Mouse (Mus musculus) megakaryocyte progenitor cell, adult 5-6 weeks (primary cell): ENCODE data around the gene Tecta. TPM values are rescaled to one million over a fixed set of nuclear protein-coding genes. Genes with fewer than 3 reads are reported as not detected.
A peak's percentile ranks its signal among the peaks of the same experiment; 100 is the strongest.

Source experiments
- ATAC-seq: replicated peaks from 2 replicates; pipeline ENCODE4 v1.8.0; 2016; ENCODE audit warnings: mild to moderate bottlenecking, moderate TSS enrichment, inconsistent platforms; ENCODE audit not compliant: poor library complexity
- total RNA-seq, 2 experiments: library from RNA; stranded (forward) in 1 of 2; stranded (reverse) in 1 of 2; fragments of 157-497, 149-512 nt in 1 of 2; fragments of 200-1000 nt in 1 of 2; gene quantifications; 2 replicates each; pipeline versions ENCODE4 v1.2.3 to v1.2.4; 2015 to 2017

Gene Tecta
- total RNA-seq, 2 experiments from 2014 or later: not detected

DNA sequence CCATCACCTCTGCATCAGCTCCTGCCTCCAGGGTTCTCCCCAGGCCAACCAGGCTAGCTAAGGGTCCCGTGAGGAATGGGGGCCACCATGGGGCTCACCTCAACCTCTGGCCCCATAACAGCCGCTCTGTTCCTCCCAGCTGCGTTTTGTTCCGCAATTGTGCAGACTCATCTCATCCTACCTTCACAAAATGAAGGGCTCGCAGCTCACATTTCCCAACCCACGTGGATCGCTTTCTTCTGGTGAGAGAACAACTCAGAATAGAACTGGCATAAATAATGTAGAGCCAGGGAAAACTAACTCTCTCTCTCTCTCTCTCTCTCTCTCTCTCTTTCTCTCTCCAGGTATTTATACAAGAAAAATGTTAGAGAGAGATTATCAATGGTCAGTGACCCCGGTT lies 76.5 kb downstream of the Tecta start:
- no peak for ATAC-seq

DNA sequence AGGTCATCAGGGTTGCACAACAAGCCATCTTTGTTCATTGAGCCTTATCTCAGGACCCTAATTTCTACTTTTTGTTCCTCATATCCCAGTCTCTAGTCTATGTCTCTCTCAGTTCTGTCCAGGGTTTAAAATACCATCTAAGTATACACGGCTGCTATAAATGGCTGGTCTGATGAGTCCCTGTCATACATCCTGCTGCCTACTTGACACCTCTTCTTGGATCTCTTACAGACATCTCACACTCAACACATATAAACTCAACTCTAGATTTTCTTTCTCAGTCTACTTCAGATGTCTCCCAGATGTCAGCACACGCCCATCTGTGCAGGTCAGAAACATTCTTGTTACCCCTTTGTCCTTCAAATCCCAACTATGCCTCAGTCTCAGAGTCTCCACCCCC lies 78.3 kb downstream of the Tecta start:
- ATAC-seq: no peak

DNA sequence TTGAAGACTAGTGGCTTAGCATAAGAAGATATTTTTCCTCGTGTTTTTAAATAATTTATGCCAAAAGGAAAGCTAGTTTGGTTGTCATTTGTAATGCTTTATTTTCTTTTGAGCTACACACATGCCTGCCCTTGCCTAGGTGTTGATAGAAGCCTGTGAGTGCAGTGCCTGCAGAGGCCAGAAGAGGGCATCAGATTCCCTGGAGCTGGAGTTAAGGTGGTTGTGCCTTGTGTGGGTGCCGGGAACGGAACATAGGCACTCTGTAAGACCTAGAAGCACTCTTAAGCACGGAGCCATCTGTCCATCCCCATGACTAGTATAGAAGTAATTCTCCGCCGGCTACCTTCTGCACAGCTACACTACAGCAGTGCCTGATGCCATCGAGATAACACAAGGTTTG lies 79.1 kb downstream of the Tecta start:
- no peak for ATAC-seq

- peak; percentile 32; the same call in 1 of the 2 replicates for ATAC-seq
Measured at GRCm38 (mm10) chr9:42318455-42318987, 81.2 kb downstream of the Tecta start.

- no peak for ATAC-seq
Measured at GRCm38 (mm10) chr9:42317337-42317736, 82.4 kb downstream of the Tecta start.

GRCm38 (mm10) chr9:42315816-42316215 lies 83.9 kb downstream of the Tecta start:
- no peak for ATAC-seq

- peak; percentile 71 for ATAC-seq
Measured at GRCm38 (mm10) chr9:42314959-42315358, 84.8 kb downstream of the Tecta start.

DNA sequence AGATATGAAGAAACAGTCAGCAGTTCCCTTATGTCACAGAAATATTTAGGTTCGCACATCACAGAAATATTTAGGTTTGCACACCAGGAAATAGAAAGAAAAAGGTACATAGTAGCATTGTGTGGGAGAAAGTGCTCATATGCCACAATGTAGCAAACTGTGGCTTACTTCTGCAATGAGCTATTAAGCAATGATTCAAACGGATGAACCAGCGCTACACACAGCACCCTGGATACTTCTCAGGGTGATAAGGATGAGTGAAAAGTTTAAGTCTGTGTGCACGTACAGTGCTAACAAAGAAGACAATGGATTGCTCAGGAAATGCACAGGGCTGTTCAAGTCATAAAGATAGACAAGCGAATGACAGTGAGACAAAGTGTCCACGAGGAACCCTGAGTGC lies 85.3 kb downstream of the Tecta start:
- peak; percentile 81 for ATAC-seq

DNA sequence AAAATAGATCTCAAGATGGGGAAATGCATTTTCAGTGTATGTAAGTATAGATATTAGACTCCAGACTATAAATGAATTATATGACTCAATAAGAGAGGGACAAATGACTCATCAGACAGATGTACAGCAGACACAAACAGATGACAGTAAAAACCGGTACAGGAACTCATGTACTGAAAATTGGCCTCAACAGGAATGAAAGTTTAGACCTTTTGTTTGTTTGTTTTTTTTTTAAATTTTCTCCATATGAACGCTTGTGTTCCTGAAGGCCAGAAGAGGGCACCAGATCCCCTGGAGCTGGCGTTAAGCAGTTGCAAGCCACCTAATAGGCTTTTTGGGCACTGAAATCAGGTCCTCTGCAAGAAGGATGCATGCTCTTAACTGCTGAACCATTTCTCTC lies 85.9 kb downstream of the Tecta start:
- peak; percentile 44 for ATAC-seq

- no peak for ATAC-seq
Measured at GRCm38 (mm10) chr9:42311311-42311710, 88.4 kb downstream of the Tecta start.

GRCm38 (mm10) chr9:42303894-42304293 lies 95.8 kb downstream of the Tecta start:
- ATAC-seq: no peak

GRCm38 (mm10) chr9:42301082-42301633 lies 98.6 kb downstream of the Tecta start:
- no peak for ATAC-seq

- ATAC-seq: peak; percentile 68
Measured at GRCm38 (mm10) chr9:42296297-42296922, 103.3 kb downstream of the Tecta start.

DNA sequence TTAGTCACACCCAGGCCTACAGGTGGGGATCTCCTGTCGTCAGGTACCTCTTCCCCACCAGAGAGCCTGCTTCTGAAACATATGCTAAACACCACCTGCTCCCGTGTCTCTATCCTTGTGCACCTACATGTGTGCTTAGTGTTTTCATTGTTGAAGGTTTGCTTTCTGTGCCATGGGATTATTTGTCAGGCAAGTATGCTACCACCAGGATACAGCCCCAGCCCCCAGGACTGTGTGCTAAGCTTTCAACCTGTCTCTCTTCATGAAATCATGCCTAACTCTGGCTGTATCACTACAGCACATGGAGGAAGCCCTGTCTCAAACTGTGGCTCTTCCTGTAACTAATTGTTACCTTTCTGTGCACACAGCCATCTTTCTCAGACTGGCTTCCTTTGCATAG lies 105.6 kb downstream of the Tecta start:
- no peak for ATAC-seq

DNA sequence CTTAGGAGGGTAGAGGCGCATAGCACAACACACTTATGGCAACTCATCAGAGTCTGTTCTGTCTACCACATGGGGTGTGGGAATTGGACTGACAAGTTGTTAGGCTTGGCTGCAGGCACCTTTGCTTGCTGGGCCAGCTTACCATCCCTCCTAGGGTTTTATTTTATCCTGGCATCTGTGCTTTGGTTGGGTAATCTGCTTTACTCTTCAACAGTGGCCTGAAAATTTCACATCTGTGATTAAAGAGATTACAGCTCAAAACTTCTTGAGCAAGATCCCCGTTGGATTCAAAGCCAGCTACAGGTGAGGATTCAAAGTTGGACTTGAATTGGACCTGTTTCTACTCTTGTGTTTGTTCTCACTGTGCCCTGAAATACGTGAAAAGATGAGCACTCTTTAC lies 106.1 kb downstream of the Tecta start:
- ATAC-seq: no peak

- no peak for ATAC-seq
Measured at GRCm38 (mm10) chr9:42293051-42293450, 106.7 kb downstream of the Tecta start.

DNA sequence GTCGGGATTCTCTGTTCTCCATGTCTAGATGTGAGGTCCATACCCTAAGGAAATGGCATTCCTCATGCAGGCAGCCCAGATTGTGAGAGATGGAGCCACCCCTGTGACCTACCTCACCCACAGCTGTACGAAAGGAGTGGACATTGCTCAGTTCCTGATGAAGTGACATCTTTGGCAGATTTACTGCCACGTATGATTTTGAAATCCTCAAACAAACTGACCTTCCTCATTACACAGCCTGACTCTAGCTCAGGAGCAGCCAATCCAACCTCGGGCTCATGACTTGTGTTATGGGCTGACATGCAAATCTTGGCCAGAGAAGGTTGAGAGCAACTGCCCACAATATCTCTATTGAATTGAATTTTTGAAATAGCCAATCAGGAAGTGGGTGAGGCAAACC lies 120.1 kb downstream of the Tecta start:
- ATAC-seq: peak; percentile 69

Other genes with a start within 250 kb of the Tecta start
- gene Sc5d, start 135.7 kb downstream of the Tecta start, total RNA-seq (2015): 31.1 and 31.4 TPM in 2 replicates
- 26.5 and 26.8 TPM in 2 replicates for gene Sc5d, start 135.7 kb downstream of the Tecta start, total RNA-seq (2017)
- gene Tbcel, start 107.9 kb upstream of the Tecta start, total RNA-seq (2015): 10.6 and 11.2 TPM in 2 replicates
- 10.9 and 12.2 TPM in 2 replicates for gene Tbcel, start 107.9 kb upstream of the Tecta start, total RNA-seq (2017)